Mouse (Mus musculus): ENCODE data around the gene Ccdc180.

GRCm38 (mm10) chr4:45890066-45890761 is at the start of gene Ccdc180:
- no peak for TF ChIP-seq POLR2A (IDR thresholded peaks at IDR 0.05; ENCODE audit: low read depth, low read length)
- TF ChIP-seq CTCF (IDR thresholded peaks at IDR 0.05; ENCODE audit: extremely low read depth, insufficient read length, insufficient replicate concordance, low read depth, low read length) = no peak

Data from small intestine, adult 2 months (tissue).